Mouse (Mus musculus): ENCODE data around the gene Gars. TPM values are rescaled to one million over a fixed set of nuclear protein-coding genes. Genes with fewer than 3 reads are reported as not detected.
A peak's percentile ranks its signal among the peaks of the same experiment; 100 is the strongest.

Gene Gars
- polyA plus RNA-seq, 1 experiment from 2014 or later = 202 TPM

- peak overlapping the region; percentile 94 for H3K9ac ChIP-seq (replicated peaks)
- ATAC-seq = no peak
- H3K4me3 ChIP-seq (replicated peaks) = peak overlapping the region; percentile 95
- H3K4me2 ChIP-seq (replicated peaks) = peak overlapping the region; percentile 74
- peaks cover 23% of the 10 kb centered on the region for H3K4me1 ChIP-seq (replicated peaks)
- WGBS = 3% methylated on average over 12 of the region's 12 CpGs
- no peaks in the 10 kb centered on the region for H3K27me3 ChIP-seq
- H3K27ac ChIP-seq = peak overlapping the region; percentile 95
- no peaks in the 10 kb centered on the region for H3K36me3 ChIP-seq
- no peaks in the 10 kb centered on the region for H3K9me3 ChIP-seq
Observed at GRCm38 (mm10) chr6:55038671-55039445, 1.1 kb downstream of the Gars start.

DNA sequence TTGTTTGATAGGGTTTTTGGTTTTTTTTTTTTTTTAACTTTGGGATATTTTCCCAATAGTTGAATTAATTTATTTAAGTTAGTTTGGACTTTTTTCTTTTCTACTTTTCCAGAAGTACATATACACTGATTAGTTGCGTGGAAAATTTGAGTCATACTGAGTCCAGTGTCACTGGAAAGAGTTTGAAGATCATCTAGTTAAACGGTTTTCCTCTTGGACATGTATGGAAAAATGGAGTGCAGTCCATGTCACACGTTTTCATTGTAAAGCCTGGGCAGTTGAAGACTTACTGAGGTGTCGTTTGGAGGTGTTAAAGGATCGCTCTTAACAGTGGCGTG, 1.6 kb downstream of the Gars start:
- WGBS = 82% methylated on average over 6 of the region's 6 CpGs
- no peak for ATAC-seq
- no peaks in the 10 kb centered on the region for H3K36me3 ChIP-seq
- H3K9ac ChIP-seq (replicated peaks) = peak overlapping the region; percentile 94
- no peaks in the 10 kb centered on the region for H3K27me3 ChIP-seq
- peak overlapping the region; percentile 74 for H3K4me2 ChIP-seq (replicated peaks)
- H3K9me3 ChIP-seq = no peaks in the 10 kb centered on the region
- peak overlapping the region; percentile 95 for H3K4me3 ChIP-seq (replicated peaks)
- H3K4me1 ChIP-seq (replicated peaks) = peaks cover 29% of the 10 kb centered on the region
- H3K27ac ChIP-seq = no peak overlapping the region

- H3K36me3 ChIP-seq = no peaks in the 10 kb centered on the region
- no peak overlapping the region for H3K4me3 ChIP-seq (replicated peaks)
- WGBS = 84% methylated on average over 1 of the region's 1 CpGs
- no peak overlapping the region for H3K9ac ChIP-seq (replicated peaks)
- no peak overlapping the region for H3K4me2 ChIP-seq (replicated peaks)
- no peak for ATAC-seq
- H3K4me1 ChIP-seq (replicated peaks) = peaks cover 35% of the 10 kb centered on the region
- no peak overlapping the region for H3K27ac ChIP-seq
- no peaks in the 10 kb centered on the region for H3K9me3 ChIP-seq
- no peaks in the 10 kb centered on the region for H3K27me3 ChIP-seq
Observed at GRCm38 (mm10) chr6:55040031-55040430, 2.2 kb downstream of the Gars start.

- H3K27me3 ChIP-seq = no peaks in the 10 kb centered on the region
- 87% methylated on average over 8 of the region's 8 CpGs for WGBS
- ATAC-seq = no peak
- peaks cover 12% of the 10 kb centered on the region for H3K36me3 ChIP-seq
- H3K4me3 ChIP-seq (replicated peaks) = no peak overlapping the region
- no peak overlapping the region for H3K9ac ChIP-seq (replicated peaks)
- no peak overlapping the region for H3K27ac ChIP-seq
- peaks cover 31% of the 10 kb centered on the region for H3K4me1 ChIP-seq (replicated peaks)
- H3K9me3 ChIP-seq = no peaks in the 10 kb centered on the region
- H3K4me2 ChIP-seq (replicated peaks) = no peak overlapping the region
Observed at GRCm38 (mm10) chr6:55043206-55043605, 5.4 kb downstream of the Gars start.

DNA sequence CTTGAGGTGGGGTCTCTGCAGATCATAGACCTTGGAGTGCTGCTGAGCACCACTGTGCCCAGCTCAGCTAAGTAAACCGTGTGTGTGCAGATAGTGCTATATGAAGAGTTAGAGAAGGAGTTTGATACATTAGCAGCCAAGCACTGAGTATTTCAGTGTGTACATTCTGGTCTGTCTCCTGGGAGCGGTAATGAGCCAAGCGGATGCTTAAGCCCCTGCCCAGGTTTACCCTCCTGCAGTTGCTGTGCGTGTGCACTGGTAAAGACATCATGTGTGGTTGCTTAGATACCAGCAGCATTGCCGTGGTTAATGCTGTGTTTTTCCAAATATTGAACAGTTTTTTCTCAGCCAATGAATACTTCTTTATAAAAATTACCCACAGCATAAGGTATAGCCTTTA, 6.7 kb downstream of the Gars start:
- no peaks in the 10 kb centered on the region for H3K9me3 ChIP-seq
- no peaks in the 10 kb centered on the region for H3K27me3 ChIP-seq
- WGBS = 65% methylated on average over 5 of the region's 5 CpGs
- H3K4me3 ChIP-seq (replicated peaks) = no peak overlapping the region
- ATAC-seq = no peak
- H3K9ac ChIP-seq (replicated peaks) = no peak overlapping the region
- no peak overlapping the region for H3K27ac ChIP-seq
- H3K36me3 ChIP-seq = peaks cover 24% of the 10 kb centered on the region
- no peak overlapping the region for H3K4me2 ChIP-seq (replicated peaks)
- peaks cover 22% of the 10 kb centered on the region for H3K4me1 ChIP-seq (replicated peaks)

DNA sequence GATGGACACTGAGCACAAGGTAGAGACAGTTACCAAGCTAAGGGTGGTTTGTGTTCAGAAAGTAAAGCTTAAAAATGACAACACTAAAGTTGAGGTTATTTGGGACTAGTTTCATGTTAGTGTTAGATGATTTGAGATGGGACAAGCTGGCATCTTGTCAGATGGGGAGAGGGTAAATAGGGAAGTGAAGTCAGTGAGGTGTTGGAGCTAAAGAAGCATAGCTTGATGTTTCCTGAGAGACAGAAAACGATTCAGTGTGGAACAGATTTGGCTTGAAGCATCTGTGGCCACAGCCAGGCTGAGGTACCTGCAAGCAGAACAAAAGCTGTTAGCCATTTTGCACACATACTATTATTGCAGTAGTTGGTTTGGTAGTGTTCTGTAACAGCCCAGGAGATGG, 7.5 kb downstream of the Gars start:
- no peak overlapping the region for H3K27ac ChIP-seq
- WGBS = 67% methylated on average over 1 of the region's 1 CpGs
- H3K9me3 ChIP-seq = no peaks in the 10 kb centered on the region
- H3K27me3 ChIP-seq = no peaks in the 10 kb centered on the region
- H3K4me3 ChIP-seq (replicated peaks) = no peak overlapping the region
- peaks cover 32% of the 10 kb centered on the region for H3K36me3 ChIP-seq
- peaks cover 14% of the 10 kb centered on the region for H3K4me1 ChIP-seq (replicated peaks)
- no peak overlapping the region for H3K4me2 ChIP-seq (replicated peaks)
- ATAC-seq = no peak
- H3K9ac ChIP-seq (replicated peaks) = no peak overlapping the region

DNA sequence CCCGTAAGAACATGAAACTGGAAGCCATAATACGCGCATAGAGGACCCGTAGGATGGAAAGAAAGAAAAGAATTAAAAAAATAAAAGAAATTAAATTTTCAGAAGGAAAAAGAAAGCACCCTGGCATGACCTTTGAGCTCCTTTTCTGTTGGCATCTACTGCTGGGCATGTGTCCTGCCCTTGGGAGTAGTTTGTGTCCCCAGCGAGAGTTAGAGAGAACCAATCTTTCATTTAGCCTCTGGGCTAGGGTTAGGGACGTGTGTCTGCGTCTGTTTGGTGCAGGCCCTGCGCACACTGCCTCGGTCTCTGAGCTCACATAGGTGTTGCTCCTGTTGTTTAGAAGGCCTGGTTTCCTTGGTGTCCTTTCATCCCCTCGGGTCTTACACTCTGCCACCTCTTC, 11.4 kb downstream of the Gars start:
- Histone ChIP-seq H3K27me3 (no peaks in the 10 kb centered on the region), H3K4me3 (replicated peaks) (no peak overlapping the region), H3K4me2 (replicated peaks) (no peak overlapping the region), H3K36me3 (peaks cover 63% of the 10 kb centered on the region), H3K9ac (replicated peaks) (no peak overlapping the region), H3K27ac (no peak overlapping the region), H3K9me3 (no peaks in the 10 kb centered on the region), H3K4me1 (replicated peaks) (peaks cover 9% of the 10 kb centered on the region)
- WGBS = 92% methylated on average over 10 of the region's 10 CpGs
- no peak for ATAC-seq

DNA sequence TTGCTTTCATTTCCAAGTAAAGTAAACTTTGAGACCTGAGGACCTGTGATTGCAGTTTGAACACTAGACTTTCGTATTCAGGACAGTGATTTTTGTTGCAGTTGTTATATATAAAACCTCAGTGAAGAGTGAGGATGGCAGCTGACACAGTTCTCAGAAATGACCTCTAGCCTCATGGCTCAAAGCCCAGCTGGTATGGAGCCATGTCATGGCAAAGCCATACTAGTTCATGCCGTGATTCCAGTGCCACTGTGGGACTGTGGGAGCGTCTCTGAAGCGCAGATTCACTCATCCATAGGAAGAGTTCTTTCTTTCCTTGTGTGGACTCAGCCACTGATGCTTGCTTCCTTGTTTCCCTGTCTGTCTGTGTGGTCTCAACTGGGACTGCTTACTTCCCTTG, 16.7 kb downstream of the Gars start:
- H3K4me2 ChIP-seq (replicated peaks) = no peak overlapping the region
- 94% methylated on average over 4 of the region's 4 CpGs for WGBS
- no peak for ATAC-seq

GRCm38 (mm10) chr6:55057427-55057826, 19.6 kb downstream of the Gars start:
- Histone ChIP-seq H3K4me1 (replicated peaks) (no peaks in the 10 kb centered on the region), H3K36me3 (peaks cover 85% of the 10 kb centered on the region), H3K27ac (no peak overlapping the region), H3K4me3 (replicated peaks) (no peak overlapping the region), H3K9me3 (no peaks in the 10 kb centered on the region), H3K9ac (replicated peaks) (no peak overlapping the region), H3K4me2 (replicated peaks) (no peak overlapping the region), H3K27me3 (no peaks in the 10 kb centered on the region)
- 98% methylated on average over 3 of the region's 3 CpGs for WGBS
- ATAC-seq = no peak

More for the DNA sequence above, 16.7 kb downstream of the Gars start:
- Histone ChIP-seq H3K9ac (replicated peaks) (no peak overlapping the region), H3K36me3 (peaks cover 83% of the 10 kb centered on the region), H3K27me3 (no peaks in the 10 kb centered on the region), H3K9me3 (no peaks in the 10 kb centered on the region), H3K27ac (no peak overlapping the region), H3K4me3 (replicated peaks) (no peak overlapping the region), H3K4me1 (replicated peaks) (no peaks in the 10 kb centered on the region)

DNA sequence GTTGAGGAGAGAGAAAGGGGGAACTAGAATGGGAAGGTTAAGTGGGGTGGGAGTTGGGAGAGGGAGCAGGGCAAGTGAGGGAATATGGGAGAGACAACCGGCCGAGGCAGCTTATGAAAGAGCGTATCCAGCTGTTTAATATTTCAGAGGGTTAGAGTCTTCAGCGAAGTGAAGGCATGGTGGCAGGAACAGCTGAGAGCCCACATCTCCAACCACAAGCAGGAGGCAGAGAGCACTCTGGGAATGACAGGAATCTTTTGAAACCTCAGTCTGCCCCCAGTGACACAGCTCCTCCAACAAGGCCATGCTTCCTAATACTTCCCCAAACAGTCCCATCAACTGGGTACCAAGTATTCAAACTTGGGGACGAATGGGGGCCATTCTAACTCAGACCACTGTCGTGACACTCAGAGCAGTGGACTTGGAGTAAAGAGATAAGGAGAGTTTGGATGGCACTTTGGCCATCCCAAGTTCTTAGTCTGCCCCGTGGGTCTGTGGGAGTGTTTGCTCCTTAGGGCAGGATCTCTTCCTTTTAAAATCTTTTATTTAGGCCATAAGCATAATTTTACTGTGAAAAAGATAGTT, 22.5 kb downstream of the Gars start:
- H3K36me3 ChIP-seq = peaks cover 84% of the 10 kb centered on the region
- H3K4me3 ChIP-seq (replicated peaks) = no peak overlapping the region
- no peak for ATAC-seq
- H3K27ac ChIP-seq = no peak overlapping the region
- H3K4me1 ChIP-seq (replicated peaks) = no peaks in the 10 kb centered on the region
- H3K9ac ChIP-seq (replicated peaks) = no peak overlapping the region
- H3K9me3 ChIP-seq = no peaks in the 10 kb centered on the region
- H3K27me3 ChIP-seq = no peaks in the 10 kb centered on the region
- WGBS = 96% methylated on average over 7 of the region's 7 CpGs
- H3K4me2 ChIP-seq (replicated peaks) = no peak overlapping the region

DNA sequence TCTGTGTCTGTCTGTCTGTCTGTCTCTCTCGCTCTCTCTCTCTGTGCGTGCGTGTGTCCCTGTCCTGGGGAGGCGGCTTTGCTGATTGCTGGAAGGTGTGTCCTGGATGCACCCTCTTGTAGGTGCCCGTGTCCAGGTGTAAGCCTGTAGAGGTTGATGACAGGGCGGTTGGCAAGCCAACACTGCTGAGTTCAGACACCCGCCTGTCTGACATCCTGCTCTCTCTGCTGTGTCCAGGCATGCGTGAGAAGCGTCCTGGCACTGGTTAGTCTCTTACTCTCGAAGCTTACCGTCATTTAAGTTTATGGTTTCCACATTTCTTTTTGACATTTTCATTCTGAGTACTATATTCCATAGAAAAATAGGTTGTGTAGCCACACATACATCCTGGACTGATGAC, 23.5 kb downstream of the Gars start:
- 93% methylated on average over 11 of the region's 11 CpGs for WGBS
- H3K9ac ChIP-seq (replicated peaks) = no peak overlapping the region
- no peak overlapping the region for H3K27ac ChIP-seq
- H3K4me2 ChIP-seq (replicated peaks) = no peak overlapping the region
- H3K4me1 ChIP-seq (replicated peaks) = no peaks in the 10 kb centered on the region
- peaks cover 84% of the 10 kb centered on the region for H3K36me3 ChIP-seq
- no peak overlapping the region for H3K4me3 ChIP-seq (replicated peaks)
- no peak for ATAC-seq
- H3K27me3 ChIP-seq = no peaks in the 10 kb centered on the region
- no peaks in the 10 kb centered on the region for H3K9me3 ChIP-seq

GRCm38 (mm10) chr6:55062200-55062599, 24.4 kb downstream of the Gars start:
- H3K9ac ChIP-seq (replicated peaks) = no peak overlapping the region
- no peak for ATAC-seq
- WGBS = 90% methylated on average over 5 of the region's 5 CpGs
- no peak overlapping the region for H3K27ac ChIP-seq
- no peaks in the 10 kb centered on the region for H3K9me3 ChIP-seq
- no peaks in the 10 kb centered on the region for H3K27me3 ChIP-seq
- peaks cover 85% of the 10 kb centered on the region for H3K36me3 ChIP-seq
- H3K4me2 ChIP-seq (replicated peaks) = no peak overlapping the region
- no peak overlapping the region for H3K4me3 ChIP-seq (replicated peaks)
- no peaks in the 10 kb centered on the region for H3K4me1 ChIP-seq (replicated peaks)
